Mouse (Mus musculus): ENCODE data around the gene Dera. TPM values are rescaled to one million over a fixed set of nuclear protein-coding genes. Genes with fewer than 3 reads are reported as not detected.

Dera gene
- total RNA-seq, 2 experiments from 2014 or later = 12.7 to 14.5 TPM

- DNase-seq = no peak
Measured at GRCm38 (mm10) chr6:137806342-137806741, 52.0 kb downstream of the Dera start.

- no peak for DNase-seq
Measured at GRCm38 (mm10) chr6:137806806-137807205, 52.5 kb downstream of the Dera start.

- DNase-seq = no peak
Measured at GRCm38 (mm10) chr6:137807296-137807695, 53.0 kb downstream of the Dera start.

GRCm38 (mm10) chr6:137808706-137809105 is 54.4 kb downstream of the Dera start:
- DNase-seq = no peak

- no peak for DNase-seq
Measured at GRCm38 (mm10) chr6:137810136-137810535, 55.8 kb downstream of the Dera start.

- no peak for DNase-seq
Measured at GRCm38 (mm10) chr6:137814006-137814405, 59.7 kb downstream of the Dera start.

- no peak for DNase-seq
Measured at GRCm38 (mm10) chr6:137816508-137816907, 62.2 kb downstream of the Dera start.

GRCm38 (mm10) chr6:137822550-137822949 is 68.2 kb downstream of the Dera start:
- no peak for DNase-seq

GRCm38 (mm10) chr6:137824046-137825021 is 70.0 kb downstream of the Dera start:
- no peak for DNase-seq

- no peak for DNase-seq
Measured at GRCm38 (mm10) chr6:137825022-137825613, 70.8 kb downstream of the Dera start.

GRCm38 (mm10) chr6:137829056-137829776 is 74.9 kb downstream of the Dera start:
- DNase-seq = no peak

- DNase-seq = no peak
Measured at GRCm38 (mm10) chr6:137836799-137837198, 82.5 kb downstream of the Dera start.

- DNase-seq = no peak
Measured at GRCm38 (mm10) chr6:137843337-137843736, 89.0 kb downstream of the Dera start.

GRCm38 (mm10) chr6:137857198-137858194 is 103.2 kb downstream of the Dera start:
- DNase-seq = no peak

GRCm38 (mm10) chr6:137869903-137870580 is 115.7 kb downstream of the Dera start:
- no peak for DNase-seq

GRCm38 (mm10) chr6:137870667-137871066 is 116.3 kb downstream of the Dera start:
- no peak for DNase-seq

GRCm38 (mm10) chr6:137872055-137872735 is 117.8 kb downstream of the Dera start:
- DNase-seq = peak; percentile 38

- no peak for DNase-seq
Measured at GRCm38 (mm10) chr6:137874471-137875244, 120.3 kb downstream of the Dera start.

GRCm38 (mm10) chr6:137885644-137886043 is 131.3 kb downstream of the Dera start:
- DNase-seq = no peak

All from gastrocnemius, postnatal 10 days (tissue).